Mouse (Mus musculus) heart, postnatal 4 days (tissue): ENCODE data around the gene Msl3l2. TPM values are rescaled to one million over a fixed set of nuclear protein-coding genes. Genes with fewer than 3 reads are reported as not detected.
A peak's percentile ranks its signal among the peaks of the same experiment; 100 is the strongest.

Experiments used
- DNase-seq: peaks from one replicate; pipeline ENCODE4 v3.0.0; 2021
- total RNA-seq, 2 experiments: library from RNA; stranded (reverse); gene quantifications; 2 replicates each; pipeline ENCODE4 v1.2.3; 2021

Gene Msl3l2
- total RNA-seq: 1 to 10 TPM; 7.1 to 9.3 TPM

DNA sequence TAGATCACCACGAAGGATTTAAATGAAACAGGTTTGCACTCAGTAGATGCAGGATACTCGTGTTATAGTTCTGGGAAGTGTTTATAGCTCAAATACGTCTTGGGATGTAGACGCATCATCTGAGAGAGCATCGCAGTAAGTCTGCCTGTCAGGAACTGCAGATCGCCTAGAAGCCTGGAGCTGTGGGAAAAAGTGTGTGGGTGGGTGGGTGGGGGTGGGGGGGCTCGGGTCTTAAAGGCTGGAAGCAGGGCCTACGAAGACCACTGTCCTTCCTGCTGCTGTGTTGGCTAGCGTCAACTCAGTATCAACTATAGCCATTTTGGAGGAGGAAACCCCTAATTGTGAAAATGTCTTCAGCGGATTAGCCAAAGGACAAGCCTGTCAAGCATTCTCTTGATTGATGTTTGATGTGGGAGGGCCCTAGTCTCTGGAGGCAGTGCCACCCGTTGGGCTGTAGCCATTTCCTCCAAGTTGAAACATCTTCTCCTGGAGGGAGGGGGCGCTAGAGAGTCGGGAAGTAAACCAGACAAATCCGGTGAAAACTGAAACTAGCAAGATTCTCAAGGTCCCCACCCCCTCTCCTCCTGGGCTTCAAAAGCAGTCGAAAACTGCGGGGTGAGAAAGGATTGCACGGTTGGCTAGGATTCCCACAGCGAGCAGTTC, at the start of gene Msl3l2:
Gene Msl3l2, plus strand, starts transcription at position 585 of the 663 bp plus-strand sequence.
- peak; percentile 93 for DNase-seq

DNA sequence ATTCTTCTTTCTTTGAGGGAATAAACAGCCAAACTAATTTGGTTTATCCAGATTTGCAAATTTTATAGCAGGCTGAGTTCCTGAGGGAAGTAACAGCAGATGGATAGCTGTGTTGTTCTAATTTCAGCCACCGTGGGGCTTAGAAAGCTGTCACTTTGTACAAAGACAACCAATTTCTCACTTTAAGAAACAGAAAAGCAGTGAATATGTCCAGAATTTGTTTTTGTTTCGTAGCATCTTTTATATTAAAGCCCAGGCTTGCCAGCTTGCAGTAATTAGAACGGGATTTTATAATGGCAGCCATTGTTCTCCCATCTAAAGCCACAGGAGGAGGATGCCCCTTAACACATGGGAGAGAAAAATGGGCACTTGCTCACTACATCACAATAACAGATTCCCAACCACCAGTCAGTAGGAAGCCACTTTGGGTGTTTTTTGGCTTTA, 47.7 kb upstream of the Msl3l2 start:
- DNase-seq: no peak

DNA sequence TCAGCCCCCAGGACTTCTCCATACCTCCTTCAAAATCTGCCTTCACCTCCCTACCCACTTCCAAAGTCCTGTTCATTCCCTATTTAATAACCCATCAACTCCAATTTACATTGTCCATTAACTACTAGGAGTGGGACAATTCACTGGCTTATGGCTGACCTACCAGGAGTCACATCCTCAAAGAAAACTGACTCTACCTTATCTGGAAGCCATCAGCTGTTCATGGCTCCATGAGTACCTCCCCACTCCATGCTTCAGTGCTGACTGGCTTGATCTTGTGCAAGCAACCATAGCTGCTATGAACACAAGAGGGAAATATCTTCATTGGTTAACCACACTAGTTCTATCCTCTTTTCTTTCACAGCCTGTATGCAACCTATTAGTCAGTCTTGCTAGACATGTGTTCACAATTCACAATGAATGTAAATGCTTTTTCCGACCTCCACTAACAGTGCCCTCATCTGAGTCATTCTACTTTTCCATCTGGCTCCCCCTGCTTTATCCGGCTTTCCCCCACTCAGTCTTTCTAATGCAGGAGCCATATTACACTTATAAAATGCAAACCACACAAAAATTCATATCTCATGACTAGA, 45.4 kb upstream of the Msl3l2 start:
- no peak for DNase-seq

DNA sequence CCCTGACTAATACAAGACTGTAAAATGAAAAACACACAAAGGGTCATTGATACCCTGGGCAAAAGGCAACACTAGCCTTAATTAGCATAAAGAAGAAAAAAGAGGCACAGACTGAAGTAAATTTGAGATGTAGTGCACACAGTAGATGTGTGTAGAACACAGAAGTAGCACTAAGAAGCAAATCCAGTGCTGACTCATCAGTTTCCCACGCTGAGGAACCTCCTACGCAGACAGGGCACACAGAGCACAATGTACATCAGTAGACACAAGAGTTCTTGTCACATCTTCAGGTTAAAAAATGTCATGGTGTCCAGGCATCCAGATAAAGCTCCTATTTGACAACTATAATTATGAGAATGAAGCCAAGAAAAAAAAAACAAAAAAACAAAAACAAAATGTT, 44.0 kb upstream of the Msl3l2 start:
- no peak for DNase-seq

DNA sequence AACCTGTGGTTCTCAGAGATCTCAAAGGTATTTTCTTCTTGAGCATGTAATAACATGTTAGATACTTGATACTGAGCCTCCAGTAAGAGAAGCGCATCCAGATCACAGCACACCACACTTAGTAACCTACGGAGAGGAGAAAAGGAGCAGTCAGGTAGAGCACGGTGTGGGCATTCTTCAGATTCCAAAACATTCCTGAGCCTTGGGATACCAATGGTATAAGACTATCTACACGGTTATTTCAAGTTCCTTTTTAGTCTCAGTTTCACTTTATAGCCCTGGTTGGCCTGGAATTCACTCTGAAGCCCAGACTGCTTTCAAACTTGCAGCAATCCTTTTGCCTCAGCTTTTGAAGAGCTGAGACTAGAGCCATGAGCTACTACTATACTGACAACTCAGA, 17.0 kb upstream of the Msl3l2 start:
- DNase-seq: no peak

DNA sequence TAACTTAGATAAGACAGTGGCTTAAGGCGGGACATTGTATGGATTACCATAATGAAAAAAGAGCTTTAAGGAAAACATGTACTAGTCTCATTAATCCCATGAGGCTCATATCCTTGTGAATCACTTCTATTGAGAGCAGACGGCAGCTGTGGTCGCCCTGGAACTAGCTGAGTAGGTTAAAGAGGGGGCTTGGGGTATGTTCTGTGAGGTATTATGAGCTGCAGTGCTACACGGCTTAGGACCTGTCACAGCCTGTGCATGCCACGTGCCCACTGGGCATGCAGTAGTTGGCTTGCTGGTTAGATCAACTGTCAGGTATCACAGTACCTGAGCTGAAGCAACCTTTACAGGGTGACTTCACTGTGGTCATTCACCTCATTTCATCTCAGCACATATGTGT, 12.1 kb upstream of the Msl3l2 start:
- DNase-seq: no peak

DNA sequence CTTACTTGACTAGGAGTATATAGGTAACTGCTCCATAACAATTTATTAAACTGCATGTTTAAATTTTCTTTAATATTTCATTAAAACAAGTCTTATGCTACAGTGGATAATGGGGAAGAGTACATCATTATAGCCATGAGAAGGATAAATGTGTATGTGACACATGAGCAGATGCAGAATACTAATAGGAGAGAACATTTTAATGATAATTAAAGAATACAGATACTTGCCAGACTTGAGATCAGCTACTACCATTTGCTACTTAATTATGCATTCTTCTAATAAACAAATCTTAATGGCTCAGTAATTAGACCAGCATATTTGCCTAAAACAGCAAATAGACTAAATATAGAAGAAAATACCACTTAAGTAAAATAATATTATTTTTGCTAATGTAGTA, 10.0 kb upstream of the Msl3l2 start:
- DNase-seq: no peak

DNA sequence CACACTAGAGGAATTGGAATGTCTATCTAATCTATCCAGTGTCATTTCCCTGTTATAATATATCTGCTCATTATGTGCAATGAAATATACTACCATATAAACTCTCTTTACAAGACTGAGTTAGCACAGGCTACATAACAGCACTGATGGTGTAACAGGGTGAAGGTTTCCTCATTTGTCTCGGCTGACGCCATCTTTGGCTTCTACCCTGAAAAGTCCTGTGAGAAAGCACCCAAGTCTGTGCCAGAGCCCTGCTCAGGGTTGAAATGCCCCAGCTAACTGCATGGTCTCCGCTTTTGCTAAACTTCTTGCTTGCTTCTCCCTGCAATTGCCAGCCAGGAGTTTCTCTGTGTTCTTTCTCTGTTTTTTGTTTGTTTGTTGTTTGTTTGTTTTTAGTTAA, 7.6 kb upstream of the Msl3l2 start:
- DNase-seq: no peak

DNA sequence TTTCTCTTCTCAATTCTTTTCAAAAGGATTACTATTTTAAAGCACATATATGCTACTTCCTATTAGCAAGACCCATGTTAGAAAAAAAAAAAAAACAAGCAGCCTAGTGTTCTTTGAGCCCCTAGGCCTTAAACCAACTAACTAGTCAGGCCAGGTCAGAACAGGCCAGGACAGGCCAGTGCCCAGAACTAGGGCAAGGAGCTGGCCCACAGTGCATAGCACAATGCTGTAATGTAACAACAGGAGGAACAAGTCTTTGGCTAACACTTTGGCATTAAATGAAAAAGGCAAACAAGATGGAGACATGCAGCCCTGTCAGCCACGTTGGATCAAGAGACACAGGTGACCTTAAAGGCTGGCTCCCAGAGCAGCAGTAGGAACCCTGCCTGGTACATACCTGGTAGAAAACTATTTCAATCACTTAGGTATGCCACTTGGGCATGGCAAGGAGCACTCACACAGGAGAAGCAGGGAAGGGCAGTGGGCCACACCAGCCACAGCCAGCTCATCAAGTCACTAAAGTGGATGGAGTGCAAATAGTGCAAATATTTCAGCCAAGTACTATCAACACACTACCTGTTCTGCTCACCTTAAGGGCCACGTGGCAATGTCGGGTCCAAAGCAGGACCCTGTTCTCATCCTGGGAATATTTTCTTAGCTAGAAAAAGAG, 6.9 kb upstream of the Msl3l2 start:
- no peak for DNase-seq

DNA sequence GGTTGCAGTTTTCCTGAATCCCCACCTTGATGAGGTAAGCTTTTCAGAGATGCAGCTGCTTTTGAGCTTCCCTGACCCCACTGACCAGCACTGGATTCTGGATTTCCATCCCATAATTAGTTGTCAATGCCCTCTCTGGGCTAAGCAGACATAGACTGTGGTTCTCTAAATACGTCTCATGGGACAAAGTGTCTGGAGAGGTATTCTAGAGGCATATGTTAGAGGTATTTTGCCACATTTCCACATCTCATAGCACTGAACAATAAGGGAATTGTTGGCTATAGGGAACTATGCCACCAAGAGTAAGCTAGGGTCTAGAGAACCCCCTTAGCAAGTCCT, 248 bp downstream of the Msl3l2 start:
- no peak for DNase-seq

DNA sequence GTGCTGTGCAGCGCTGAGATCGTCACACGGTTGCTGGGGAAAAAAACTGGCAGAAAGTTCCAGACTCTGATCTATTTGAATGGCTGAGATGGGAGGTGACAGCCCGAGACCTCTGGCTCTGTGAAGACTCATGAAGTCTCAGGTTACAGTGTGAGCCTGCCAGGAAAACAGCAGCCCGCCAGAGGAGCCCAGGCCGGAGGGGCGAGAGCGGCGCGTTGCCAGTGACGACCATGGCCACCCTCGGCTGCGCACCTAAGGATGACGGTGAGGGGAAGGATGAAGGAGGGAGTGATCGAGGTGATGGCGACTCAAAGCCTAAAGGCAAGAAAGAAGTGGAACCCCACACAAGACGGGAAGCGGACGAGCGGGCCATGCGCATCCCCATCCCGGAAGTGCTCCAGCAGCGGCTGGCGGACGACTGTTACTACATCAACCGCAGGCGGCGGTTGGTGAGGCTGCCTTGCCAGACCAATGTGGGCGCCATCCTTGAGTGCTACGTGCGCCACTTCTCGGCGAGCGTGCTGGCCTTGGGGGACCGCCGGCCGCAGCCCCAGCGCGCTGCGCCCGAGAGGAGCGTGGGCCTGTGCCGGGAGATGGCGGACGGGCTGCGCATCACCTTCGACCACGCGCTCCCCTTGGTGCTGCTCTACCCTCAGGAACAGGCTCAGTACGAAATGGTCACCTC, 8.4 kb downstream of the Msl3l2 start:
- peak; percentile 61 for DNase-seq

DNA sequence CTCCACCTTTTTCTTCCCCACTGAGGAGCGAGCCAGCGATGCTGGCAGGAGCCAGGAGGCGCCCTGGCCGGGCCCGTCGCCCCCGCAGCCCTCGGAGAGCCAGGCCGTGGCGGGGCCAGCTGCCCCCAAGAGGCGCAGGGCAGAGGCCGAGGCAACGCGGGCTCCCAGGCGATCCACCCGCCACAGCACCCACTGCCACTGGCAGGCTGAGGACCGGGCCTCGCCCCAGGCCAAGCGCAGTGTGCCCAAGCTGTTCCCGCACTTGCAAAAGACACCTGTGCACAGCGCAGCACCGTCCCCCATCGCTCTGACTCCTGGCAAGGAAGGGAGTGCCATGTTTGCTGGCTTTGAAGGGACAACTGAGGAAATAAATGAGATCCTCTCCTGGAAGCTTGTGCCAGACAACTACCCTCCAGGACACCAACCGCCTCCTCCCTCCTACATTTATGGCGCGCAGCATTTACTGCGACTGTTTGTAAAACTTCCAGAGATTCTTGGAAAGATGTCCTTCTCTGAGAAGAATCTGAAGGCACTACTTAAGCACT, 9.0 kb downstream of the Msl3l2 start:
- DNase-seq: peak; percentile 21

DNA sequence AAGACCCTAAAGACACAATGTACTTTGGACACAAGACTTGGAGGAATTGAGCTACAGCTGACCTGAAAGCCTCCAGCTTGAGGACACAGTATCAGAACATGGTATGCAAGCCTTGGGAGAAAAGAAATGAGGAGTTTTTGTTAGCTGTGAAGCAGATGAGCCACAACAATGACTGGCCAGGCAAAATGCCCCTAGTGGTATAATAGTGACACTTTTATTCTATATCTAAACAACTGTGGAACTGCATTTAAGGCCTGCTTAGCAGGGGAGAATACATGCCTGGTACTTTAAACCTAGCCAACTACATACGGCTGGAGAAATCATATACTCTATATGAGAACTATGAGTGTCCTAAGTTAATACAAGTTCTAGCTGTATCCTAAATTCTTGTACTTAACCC, 20.3 kb downstream of the Msl3l2 start:
- DNase-seq: no peak

DNA sequence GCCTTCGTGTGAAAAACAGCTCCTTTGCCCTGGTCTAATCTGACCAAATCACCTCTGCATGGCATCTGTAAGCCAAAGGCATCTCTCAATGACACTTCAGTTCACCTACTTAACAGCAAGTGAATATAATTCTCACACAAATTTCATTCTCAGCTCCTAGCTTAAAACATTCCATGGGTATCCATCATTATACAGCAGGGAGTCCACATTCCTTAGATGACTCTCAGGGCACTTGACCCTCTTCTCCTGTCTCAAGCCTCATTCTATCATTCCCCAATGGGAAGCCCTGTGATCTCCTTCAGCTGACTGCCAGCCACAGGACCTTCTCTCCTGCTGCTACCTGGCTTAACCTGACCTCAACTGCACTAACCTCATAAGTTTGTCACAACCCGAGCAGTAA, 22.9 kb downstream of the Msl3l2 start:
- DNase-seq: no peak

DNA sequence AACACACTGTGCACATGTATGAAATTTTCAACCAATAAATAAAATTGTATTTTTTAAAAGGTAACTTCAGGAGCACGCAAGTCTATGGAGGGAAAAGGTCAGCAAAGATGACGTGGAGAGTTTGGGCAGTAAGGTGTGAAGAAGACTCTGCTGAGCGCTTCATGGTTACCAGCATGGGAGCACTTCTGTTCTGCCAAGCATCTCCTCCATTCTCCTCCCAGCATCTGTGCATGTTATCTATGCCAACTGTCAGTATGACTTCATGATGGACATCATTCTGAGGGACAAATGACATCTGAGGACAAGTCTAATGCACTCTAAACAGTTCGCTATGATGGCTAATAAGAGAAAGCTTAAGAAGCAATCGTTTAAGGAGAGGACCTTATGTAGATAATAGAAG, 30.5 kb downstream of the Msl3l2 start:
- DNase-seq: no peak

DNA sequence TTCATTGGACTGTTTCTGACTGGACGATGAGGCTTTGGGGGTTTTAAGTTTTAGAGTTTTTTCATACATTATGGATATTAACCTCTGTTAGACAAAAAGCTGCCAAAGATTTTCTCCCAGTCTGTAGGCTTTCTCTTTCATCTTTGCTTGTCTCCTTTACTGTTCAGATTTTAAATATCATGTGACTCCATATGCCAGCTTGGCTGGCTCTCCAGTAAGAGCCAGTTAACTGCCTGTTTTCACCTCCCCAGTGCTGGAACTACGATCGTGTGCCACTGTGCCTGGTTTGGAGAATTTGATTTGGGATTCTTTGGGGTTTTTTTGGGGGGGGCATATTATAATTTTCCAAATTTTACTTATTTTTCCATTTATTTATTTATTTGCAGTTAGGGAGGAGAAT, 42.2 kb downstream of the Msl3l2 start:
- no peak for DNase-seq

DNA sequence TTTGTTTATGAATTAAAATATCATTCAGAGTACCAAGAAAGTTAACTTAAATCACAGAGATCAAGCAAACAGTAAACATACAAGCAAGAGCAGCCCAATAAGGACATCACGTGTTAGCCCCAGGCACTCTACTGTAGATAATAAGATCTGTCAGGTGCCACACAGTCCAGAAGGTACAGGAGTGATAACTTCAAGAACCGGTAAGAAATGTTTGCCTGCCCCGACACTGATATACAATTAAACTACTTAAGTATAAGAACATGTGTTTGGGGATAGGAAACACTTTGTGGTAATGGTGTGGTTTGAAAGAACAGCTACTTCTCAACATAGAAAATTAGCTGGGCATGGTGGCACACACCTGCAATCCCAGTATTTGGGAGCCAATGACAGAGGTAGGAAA, 50.2 kb downstream of the Msl3l2 start:
- no peak for DNase-seq

DNA sequence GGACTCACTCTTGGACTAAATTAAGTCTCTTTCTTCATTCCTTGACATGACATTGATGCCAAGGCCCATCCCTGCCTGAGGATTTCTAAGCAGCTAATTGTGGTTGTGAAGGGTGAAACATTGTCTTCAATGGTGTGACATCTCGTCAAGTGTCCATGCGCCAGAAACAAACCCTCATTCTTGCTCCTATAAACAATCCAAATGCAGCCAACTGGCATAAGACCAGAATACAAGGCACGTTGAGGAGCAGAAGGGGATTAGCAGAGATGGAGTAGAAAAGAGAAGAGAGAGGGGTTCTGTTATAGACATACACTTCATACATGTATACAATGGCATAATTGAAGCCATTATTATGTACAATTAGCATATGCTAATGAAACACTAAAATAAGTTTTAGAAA, 51.5 kb downstream of the Msl3l2 start:
- no peak for DNase-seq

DNA sequence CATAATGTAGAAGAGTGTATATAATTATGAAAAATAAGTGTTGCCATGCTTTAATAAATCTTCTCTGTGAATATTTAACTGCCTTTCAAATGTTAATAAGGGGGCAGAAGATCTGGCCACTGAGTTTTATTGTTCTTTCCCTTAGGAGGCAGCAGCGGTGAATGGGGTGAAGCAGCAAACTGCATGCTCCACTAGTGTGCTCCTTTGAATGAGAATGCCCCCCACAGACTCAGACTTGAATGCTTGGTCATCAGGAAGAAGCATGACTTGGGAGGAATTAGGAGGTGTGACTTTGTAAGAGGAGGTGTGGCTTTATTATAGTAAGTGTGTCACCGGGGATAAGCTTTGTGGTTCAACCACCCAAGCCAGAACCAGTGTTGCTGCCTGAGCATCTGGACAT, 52.0 kb downstream of the Msl3l2 start:
- DNase-seq: no peak

DNA sequence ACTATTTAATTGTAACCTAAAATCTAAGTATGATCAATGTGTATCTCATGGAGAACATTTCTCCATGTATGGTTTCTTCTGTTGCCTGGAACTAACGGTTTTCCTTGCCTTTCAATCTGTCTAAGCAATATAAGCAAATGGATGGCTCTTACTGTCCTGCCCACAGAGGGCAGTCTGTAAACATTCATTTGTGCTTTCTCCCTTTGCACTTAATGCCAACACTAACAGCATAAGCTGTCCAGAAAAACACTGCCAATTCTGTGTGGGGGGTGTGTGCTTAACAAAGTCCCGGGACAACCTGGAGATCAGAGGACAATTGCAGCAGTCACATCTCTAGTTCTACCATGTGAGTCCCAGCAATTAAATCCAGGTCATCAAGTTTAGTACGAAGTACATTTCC, 57.7 kb downstream of the Msl3l2 start:
- DNase-seq: no peak

DNA sequence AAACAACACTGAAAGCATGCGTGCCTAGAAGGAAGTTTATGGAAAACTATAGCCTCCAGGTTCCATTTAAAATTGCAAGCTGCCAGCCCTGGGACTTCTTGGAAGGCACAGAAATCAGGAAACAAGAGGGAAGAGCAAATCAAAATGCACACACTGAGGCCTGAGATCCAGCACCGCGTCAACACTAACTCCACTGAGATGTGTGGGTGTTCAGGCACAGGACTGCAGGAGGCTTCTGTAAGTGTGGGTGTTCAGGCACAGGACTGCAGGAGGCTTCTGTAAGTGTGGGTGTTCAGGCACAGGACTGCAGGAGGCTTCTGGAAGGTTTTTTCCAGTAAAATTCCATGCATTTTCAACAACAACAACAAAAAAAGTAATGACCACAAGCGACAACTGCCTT, 59.0 kb downstream of the Msl3l2 start:
- DNase-seq: no peak
